Mouse (Mus musculus) ES-E14 (cell line): Measurements from ENCODE around the gene Cct4. TPM values are rescaled to one million over a fixed set of nuclear protein-coding genes. Genes with fewer than 3 reads are reported as not detected.

Source experiments
- DNase-seq: peaks from one replicate; pipeline ENCODE4 v3.0.0-alpha.2; 2013; ENCODE audit warnings: low read depth, low spot score
- H3K27ac ChIP-seq: 2 replicates; pipeline ENCODE4 v1.5.1; 2012; ENCODE audit warnings: low read depth, mild to moderate bottlenecking, low read length, moderate library complexity, mixed read lengths; ENCODE audit not compliant: poor library complexity, insufficient read depth, severe bottlenecking
- H3K36me3 ChIP-seq: 2 replicates; pipeline ENCODE4 v1.6.1; 2012; ENCODE audit warnings: mild to moderate bottlenecking, low read length, moderate library complexity, mixed read lengths; ENCODE audit not compliant: control insufficient read depth, poor library complexity, insufficient read depth, severe bottlenecking
- H3K4me1 ChIP-seq, 2 experiments: fragments of 150-350 bp in 1 of 2; sonication (generic) in 1 of 2; 2 replicates each; pipeline ENCODE4 v1.6.1; 2012; ENCODE audit warnings: low read length in 2 of 2, mild to moderate bottlenecking in 1 of 2, mixed read lengths in 1 of 2; ENCODE audit not compliant: control insufficient read depth in 2 of 2, insufficient read depth in 2 of 2, poor library complexity in 1 of 2
- H3K4me3 ChIP-seq, 2 experiments: fragments of 150-350 bp in 1 of 2; sonication (generic) in 1 of 2; 2 replicates each; pipeline ENCODE4 v1.5.1; 2012; ENCODE audit warnings: low read length in 2 of 2, low read depth in 1 of 2, mild to moderate bottlenecking in 1 of 2, mixed read lengths in 1 of 2; ENCODE audit not compliant: insufficient read depth in 1 of 2, poor library complexity in 1 of 2, severe bottlenecking in 1 of 2
- H3K9ac ChIP-seq: 2 replicates; pipeline ENCODE4 v1.6.1; 2012; ENCODE audit warnings: low read depth, mild to moderate bottlenecking, low read length, mixed read lengths; ENCODE audit not compliant: poor library complexity, insufficient read depth, severe bottlenecking
- H3K9me3 ChIP-seq: fragments of 150-350 bp; sonication (generic); 2 replicates; pipeline ENCODE4 v1.6.1; 2012; ENCODE audit warnings: low read depth, mild to moderate bottlenecking, low read length; ENCODE audit not compliant: control insufficient read depth, insufficient read depth
- CHD2 ChIP-seq: IDR thresholded peaks from 2 replicates; pipeline ENCODE4 v1.6.1; 2014; ENCODE audit warnings: mild to moderate bottlenecking, low read depth, low read length, inconsistent platforms
- HCFC1 ChIP-seq: IDR thresholded peaks from 2 replicates; pipeline ENCODE4 v1.6.1; 2012; ENCODE audit warnings: low read length, inconsistent platforms, borderline replicate concordance; ENCODE audit not compliant: insufficient read depth
- MAFK ChIP-seq: IDR thresholded peaks from 2 replicates; pipeline ENCODE4 v1.6.1; 2014; ENCODE audit warnings: mild to moderate bottlenecking, low read depth, low read length, inconsistent platforms; ENCODE audit not compliant: insufficient read depth
- ZC3H11A ChIP-seq: IDR thresholded peaks from 2 replicates; pipeline ENCODE4 v1.6.1; 2012; ENCODE audit warnings: low read depth, mild to moderate bottlenecking, inconsistent platforms, low read length, borderline replicate concordance
- ZNF384 ChIP-seq: IDR thresholded peaks from 2 replicates; pipeline ENCODE4 v1.6.1; 2012; ENCODE audit warnings: low read depth, low read length, inconsistent platforms
- in situ Hi-C, 2 experiments: fragments of 600-800 bp; cut with MboI; formaldehyde crosslinking; loops; one replicate each; pipeline ENCODE4 v1.15.1; 2025; ENCODE audit warnings: low sequenced_read_pairs in 2 of 2, inconsistent platforms in 1 of 2; ENCODE audit not compliant: unreplicated experiment in 2 of 2
- total RNA-seq: library from RNA; depleted of rRNA; stranded (reverse); fragments of 300-350 nt; gene quantifications from 2 replicates; pipeline ENCODE4 v1.2.3, GENCODE M21; 2012

Cct4 gene
- total RNA-seq, 1 experiment = 382 TPM

- H3K4me1 ChIP-seq = no peaks in the 10 kb centered on the region
- H3K4me3 ChIP-seq = no peak overlapping the region
- in situ Hi-C loops = no loop called here
- H3K27ac ChIP-seq = no peak overlapping the region
- H3K9ac ChIP-seq = no peak overlapping the region
- no peaks in the 10 kb centered on the region for H3K36me3 ChIP-seq
- no peaks in the 10 kb centered on the region for H3K9me3 ChIP-seq
- DNase-seq = no peak
- TF ChIP-seq ZC3H11A (no peak), MAFK (no peak), HCFC1 (no peak), ZNF384 (no peak), CHD2 (no peak)
Measured at GRCm38 (mm10) chr11:23014996-23015395, 24.7 kb downstream of the Cct4 start.

GRCm38 (mm10) chr11:23017943-23018342, 27.6 kb downstream of the Cct4 start:
- Histone ChIP-seq H3K9me3 (no peaks in the 10 kb centered on the region), H3K27ac (no peak overlapping the region), H3K36me3 (no peaks in the 10 kb centered on the region), H3K4me1 (no peaks in the 10 kb centered on the region), H3K4me3 (no peak overlapping the region), H3K9ac (no peak overlapping the region)
- no peak for DNase-seq
- in situ Hi-C loops = no loop called here
- TF ChIP-seq HCFC1 (no peak), MAFK (no peak), ZNF384 (no peak), CHD2 (no peak), ZC3H11A (no peak)

GRCm38 (mm10) chr11:23020116-23020770, 29.9 kb downstream of the Cct4 start:
- Histone ChIP-seq H3K4me1 (no peaks in the 10 kb centered on the region), H3K9ac (peak overlapping the region; percentile 37; the same call in 1 of the 2 replicates), H3K4me3 (peak overlapping the region; percentile 19 to 22; a peak in 1 of 4 replicates), H3K9me3 (no peaks in the 10 kb centered on the region), H3K27ac (no peak overlapping the region), H3K36me3 (no peaks in the 10 kb centered on the region)
- TF ChIP-seq ZC3H11A (no peak), ZNF384 (no peak), HCFC1 (no peak), CHD2 (no peak), MAFK (no peak)
- in situ Hi-C loops = no loop called here
- DNase-seq = no peak

- H3K4me1 ChIP-seq = no peaks in the 10 kb centered on the region
- TF ChIP-seq ZC3H11A = no peak
- TF ChIP-seq HCFC1 = no peak
- TF ChIP-seq MAFK = no peak
- no peak for TF ChIP-seq ZNF384
- no peak for TF ChIP-seq CHD2
- peak overlapping the region; percentile 37; the same call in 1 of the 2 replicates for H3K9ac ChIP-seq
- H3K27ac ChIP-seq = no peak overlapping the region
- H3K4me3 ChIP-seq = 0 out of 4 replicates have a peak overlapping the region, but pooled peaks of 1 of the 2 experiments have one; percentile 18
- no peaks in the 10 kb centered on the region for H3K9me3 ChIP-seq
- no peaks in the 10 kb centered on the region for H3K36me3 ChIP-seq
- no peak for DNase-seq
- in situ Hi-C loops = no loop called here
Measured at GRCm38 (mm10) chr11:23020841-23021240, 30.5 kb downstream of the Cct4 start.

- no peak for TF ChIP-seq CHD2
- in situ Hi-C loops = no loop called here
- DNase-seq = no peak
- no peaks in the 10 kb centered on the region for H3K4me1 ChIP-seq
- no peaks in the 10 kb centered on the region for H3K9me3 ChIP-seq
- no peak overlapping the region for H3K4me3 ChIP-seq
- no peak overlapping the region for H3K27ac ChIP-seq
- no peaks in the 10 kb centered on the region for H3K36me3 ChIP-seq
- no peak overlapping the region for H3K9ac ChIP-seq
Measured at GRCm38 (mm10) chr11:23023155-23023554, 32.8 kb downstream of the Cct4 start.
